Mouse (Mus musculus) midbrain, embryonic 16.5 days (tissue): ENCODE data around the gene C87436. TPM values are rescaled to one million over a fixed set of nuclear protein-coding genes. Genes with fewer than 3 reads are reported as not detected.
A peak's percentile ranks its signal among the peaks of the same experiment; 100 is the strongest.

Source experiments
- ATAC-seq: fragments of 200-750 bp; cut with Nextera tagmentation; 2 replicates; pipeline ENCODE4 v1.8.0; 2017; ENCODE audit warnings: moderate TSS enrichment
- H3K27ac ChIP-seq: fragments of 300-500 bp; sonication (generic); 2 replicates; pipeline ENCODE4 v1.5.1; 2014; ENCODE audit warnings: mild to moderate bottlenecking, low read length, mixed read lengths
- H3K27me3 ChIP-seq: fragments of 300-500 bp; sonication (generic); 2 replicates; pipeline ENCODE4 v1.6.1; 2014; ENCODE audit warnings: low read depth, low read length, mixed read lengths; ENCODE audit not compliant: control insufficient read depth, insufficient read depth
- H3K36me3 ChIP-seq: fragments of 300-500 bp; sonication (generic); 2 replicates; pipeline ENCODE4 v1.6.1; 2014; ENCODE audit warnings: mild to moderate bottlenecking, low read length, moderate library complexity, mixed read lengths; ENCODE audit not compliant: control insufficient read depth, insufficient read depth
- H3K4me1 ChIP-seq: fragments of 300-500 bp; sonication (generic); 2 replicates; pipeline ENCODE4 v1.6.1; 2014; ENCODE audit warnings: mild to moderate bottlenecking, low read length, mixed read lengths; ENCODE audit not compliant: control insufficient read depth, insufficient read depth
- H3K4me2 ChIP-seq: fragments of 300-500 bp; sonication (generic); 2 replicates; pipeline ENCODE4 v1.6.1; 2014; ENCODE audit warnings: mild to moderate bottlenecking, low read length, mixed read lengths
- H3K4me3 ChIP-seq: fragments of 300-500 bp; sonication (generic); 2 replicates; pipeline ENCODE4 v1.5.1; 2014; ENCODE audit warnings: low read depth, mild to moderate bottlenecking, low read length, moderate library complexity, mixed read lengths
- H3K9ac ChIP-seq: fragments of 300-500 bp; sonication (generic); 2 replicates; pipeline ENCODE4 v1.6.1; 2014; ENCODE audit warnings: low read depth, low read length, mixed read lengths
- H3K9me3 ChIP-seq: fragments of 300-500 bp; sonication (generic); replicated peaks from 2 replicates; pipeline ENCODE4 v1.6.1; 2014; ENCODE audit warnings: mild to moderate bottlenecking, low read length, mixed read lengths; ENCODE audit not compliant: control insufficient read depth, poor library complexity, severe bottlenecking
- WGBS: fragments of 180-500 bp; shearing (Covaris S2); extraction: QIAGEN DNeasy Blood & Tissue Kit; methylation state at CpG from one replicate; pipeline ENCODE4 v1.1.7; 2014; 5-methylcytosine and 5-hydroxymethylcytosine counted together
- polyA plus RNA-seq: library from polyadenylated mRNA; unstranded; fragments of >200 nt; fragmentation: Nextera tagmentation; extraction: Ambion mirVana; gene quantifications from 2 replicates; pipeline ENCODE4 v1.2.1, GENCODE M21; 2015

C87436 gene
- polyA plus RNA-seq, 1 experiment from 2014 or later: 24.1 TPM

DNA sequence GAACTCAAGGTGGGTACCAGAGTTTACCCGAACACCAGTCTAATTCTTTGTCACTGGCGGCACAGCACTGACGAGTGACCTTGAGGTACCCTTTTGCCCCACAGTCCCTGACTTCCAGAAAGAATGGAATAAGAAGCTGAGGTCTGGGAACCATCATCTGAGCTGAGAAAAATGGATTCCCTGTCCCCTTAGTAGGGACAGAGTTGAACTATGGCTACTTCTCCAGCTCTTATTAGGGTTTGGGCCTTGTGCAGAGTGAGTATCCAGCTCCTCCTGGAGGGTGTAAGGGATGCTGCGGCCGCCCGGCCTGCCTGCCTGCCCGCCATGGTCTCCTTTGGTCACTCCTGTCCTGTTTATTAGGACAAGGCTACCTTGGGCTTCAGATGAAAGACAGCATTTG, 34.9 kb downstream of the C87436 start:
- WGBS: 56% methylated on average over 7 of the region's 7 CpGs
- Histone ChIP-seq H3K4me2 (peak overlapping the region; percentile 59), H3K4me3 (peak overlapping the region; percentile 40), H3K9me3 (no peaks in the 10 kb centered on the region), H3K27me3 (no peaks in the 10 kb centered on the region), H3K27ac (peak overlapping the region; percentile 91), H3K9ac (peak overlapping the region; percentile 53), H3K36me3 (no peaks in the 10 kb centered on the region), H3K4me1 (peaks cover 16% of the 10 kb centered on the region)
- peak; percentile 34; the same call in 1 of the 2 replicates for ATAC-seq

DNA sequence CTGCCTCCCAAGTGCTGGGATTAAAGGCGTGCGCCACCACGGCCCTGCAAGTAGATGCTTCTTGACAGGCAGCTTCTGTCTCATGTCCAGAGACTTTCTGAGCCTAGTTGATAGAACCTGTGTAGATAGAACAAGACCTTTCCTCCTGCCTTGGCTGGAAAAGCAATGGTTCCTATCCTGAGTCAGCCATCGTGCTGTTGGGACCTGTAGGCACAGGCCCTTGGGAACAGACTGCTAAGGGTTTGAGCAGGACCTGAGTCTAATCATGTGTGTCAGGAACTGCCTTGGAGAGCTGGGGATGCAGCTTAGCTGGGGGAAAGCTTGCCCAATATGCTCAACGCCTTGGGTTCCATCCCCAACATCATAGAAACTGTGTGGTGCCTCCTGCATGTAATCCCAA, 35.9 kb downstream of the C87436 start:
- ATAC-seq: no peak

DNA sequence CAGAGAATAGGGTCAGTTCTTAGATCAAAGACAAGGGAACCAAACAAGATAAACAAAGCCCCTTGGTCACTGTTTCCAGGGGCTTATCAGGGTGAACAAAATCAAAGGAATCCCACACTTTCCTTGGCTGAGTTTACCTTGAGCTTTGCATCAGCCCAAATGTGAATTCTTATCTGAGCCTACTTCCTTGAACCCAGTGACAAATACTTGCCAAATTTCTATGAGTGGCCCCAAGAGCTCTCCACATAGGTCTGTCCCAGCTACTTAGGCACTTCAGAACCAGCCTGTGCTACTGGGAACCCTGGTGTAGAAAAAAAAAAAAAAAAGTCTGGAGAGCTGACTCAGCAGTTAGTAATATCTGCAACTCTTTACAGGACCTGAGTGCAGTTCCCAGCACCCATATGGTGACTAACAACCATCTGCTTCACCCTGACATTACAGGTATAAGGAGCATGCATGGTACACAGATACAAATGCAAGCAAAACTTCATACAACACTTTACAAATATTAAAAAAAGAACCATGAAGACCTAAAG, 36.5 kb downstream of the C87436 start:
- no peak for ATAC-seq
- Histone ChIP-seq H3K4me1 (peaks cover 16% of the 10 kb centered on the region), H3K9ac (no peak overlapping the region), H3K36me3 (no peaks in the 10 kb centered on the region), H3K27ac (no peak overlapping the region), H3K4me3 (no peak overlapping the region), H3K27me3 (no peaks in the 10 kb centered on the region), H3K4me2 (no peak overlapping the region), H3K9me3 (no peaks in the 10 kb centered on the region)

More for the DNA sequence above, 35.9 kb downstream of the C87436 start:
- no peak overlapping the region for H3K4me2 ChIP-seq
- no peak overlapping the region for H3K9ac ChIP-seq
- H3K4me1 ChIP-seq: peaks cover 16% of the 10 kb centered on the region
- WGBS: 98% methylated on average over 5 of the region's 5 CpGs
- H3K9me3 ChIP-seq: no peaks in the 10 kb centered on the region
- no peaks in the 10 kb centered on the region for H3K36me3 ChIP-seq
- no peak overlapping the region for H3K4me3 ChIP-seq
- H3K27ac ChIP-seq: no peak overlapping the region
- no peaks in the 10 kb centered on the region for H3K27me3 ChIP-seq

DNA sequence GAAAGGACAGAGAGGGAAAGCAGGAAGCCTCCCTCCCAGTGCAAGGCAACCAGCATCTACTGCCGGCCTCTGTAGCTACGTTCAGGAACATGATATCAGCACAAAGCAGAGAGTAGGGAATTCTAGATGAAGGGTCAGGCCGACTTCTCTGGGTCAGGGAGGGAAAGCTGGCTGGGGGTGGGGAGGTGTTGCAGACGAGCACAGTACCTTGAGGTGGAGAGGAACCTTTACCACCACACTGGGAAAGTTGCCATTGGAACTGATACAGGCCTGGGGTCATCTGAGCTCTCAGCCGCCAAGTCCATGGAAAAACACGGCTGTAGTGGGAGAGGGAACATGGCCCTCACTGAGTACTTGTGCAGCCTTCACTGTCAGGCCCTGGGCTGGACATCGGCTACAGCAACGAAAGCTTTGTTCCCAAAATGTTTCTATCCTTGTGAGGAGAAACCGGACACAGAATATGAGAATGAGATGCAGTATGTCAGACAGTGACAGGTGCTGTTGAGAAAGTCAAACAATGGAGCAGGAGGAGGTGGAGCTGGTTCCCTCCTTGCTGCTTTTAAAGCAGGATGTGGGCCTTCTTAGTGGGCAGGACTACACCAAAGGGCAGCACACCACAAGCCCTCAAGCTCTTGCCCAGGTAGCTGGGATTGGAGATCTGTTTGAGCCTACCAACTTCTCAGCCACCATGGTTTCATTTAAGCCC, 37.4 kb downstream of the C87436 start:
- Histone ChIP-seq H3K36me3 (no peaks in the 10 kb centered on the region), H3K4me3 (no peak overlapping the region), H3K9me3 (no peaks in the 10 kb centered on the region), H3K27me3 (no peaks in the 10 kb centered on the region), H3K27ac (no peak overlapping the region), H3K9ac (no peak overlapping the region), H3K4me1 (peaks cover 16% of the 10 kb centered on the region), H3K4me2 (no peak overlapping the region)
- whole genome bisulfite sequencing: 83% methylated on average over 9 of the region's 9 CpGs
- ATAC-seq: no peak

DNA sequence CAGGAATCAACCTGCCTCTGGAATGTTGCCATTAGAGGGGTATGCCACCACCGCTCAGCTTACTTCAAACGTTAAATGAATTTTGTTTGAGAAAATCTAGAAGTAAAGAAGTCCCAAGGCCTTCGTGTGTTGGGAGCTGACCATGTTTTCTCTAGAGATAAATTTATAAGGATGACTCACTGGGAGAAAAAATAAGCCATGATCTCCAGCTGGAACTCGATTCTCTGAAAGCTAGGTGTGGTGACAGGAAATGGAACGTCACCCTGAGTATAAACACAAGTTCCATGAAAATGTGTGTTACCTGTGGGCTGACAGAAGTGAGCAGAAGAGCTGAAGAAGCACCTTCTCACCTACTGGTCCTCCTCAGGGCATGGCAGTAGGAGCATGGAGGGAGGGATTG, 38.8 kb downstream of the C87436 start:
- no peak overlapping the region for H3K4me2 ChIP-seq
- 86% methylated on average over 5 of the region's 5 CpGs for WGBS
- H3K9ac ChIP-seq: no peak overlapping the region
- no peaks in the 10 kb centered on the region for H3K9me3 ChIP-seq
- no peaks in the 10 kb centered on the region for H3K27me3 ChIP-seq
- H3K4me3 ChIP-seq: no peak overlapping the region
- no peaks in the 10 kb centered on the region for H3K36me3 ChIP-seq
- peaks cover 11% of the 10 kb centered on the region; the same call in 1 of the 2 replicates for H3K4me1 ChIP-seq
- ATAC-seq: no peak
- no peak overlapping the region for H3K27ac ChIP-seq

DNA sequence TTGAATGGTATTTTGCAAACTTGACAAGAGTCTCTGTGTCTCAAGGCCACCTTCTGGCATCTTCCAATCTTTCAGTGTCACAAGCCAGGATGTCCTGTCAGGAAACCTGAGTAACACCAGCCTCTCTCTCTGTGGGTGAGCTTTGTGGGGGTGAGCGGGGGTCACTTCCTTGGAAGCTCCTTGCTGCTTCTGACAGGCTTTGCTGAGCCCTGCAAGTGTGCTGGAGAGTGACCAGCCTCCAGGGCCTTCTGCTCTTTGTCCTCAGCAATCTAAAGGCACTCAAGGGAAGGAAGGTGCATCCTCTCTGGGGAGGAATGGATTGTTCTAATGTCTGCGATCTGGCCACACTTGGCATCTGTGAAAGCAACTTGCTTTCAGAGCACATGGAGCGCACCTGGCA, 41.1 kb downstream of the C87436 start:
- H3K36me3 ChIP-seq: no peaks in the 10 kb centered on the region
- whole genome bisulfite sequencing: 83% methylated on average over 3 of the region's 3 CpGs
- no peaks in the 10 kb centered on the region for H3K9me3 ChIP-seq
- no peak overlapping the region for H3K9ac ChIP-seq
- no peak for ATAC-seq
- H3K27me3 ChIP-seq: no peaks in the 10 kb centered on the region
- no peak overlapping the region for H3K4me3 ChIP-seq
- no peaks in the 10 kb centered on the region; the same call in 1 of the 2 replicates for H3K4me1 ChIP-seq
- H3K4me2 ChIP-seq: no peak overlapping the region
- H3K27ac ChIP-seq: no peak overlapping the region

DNA sequence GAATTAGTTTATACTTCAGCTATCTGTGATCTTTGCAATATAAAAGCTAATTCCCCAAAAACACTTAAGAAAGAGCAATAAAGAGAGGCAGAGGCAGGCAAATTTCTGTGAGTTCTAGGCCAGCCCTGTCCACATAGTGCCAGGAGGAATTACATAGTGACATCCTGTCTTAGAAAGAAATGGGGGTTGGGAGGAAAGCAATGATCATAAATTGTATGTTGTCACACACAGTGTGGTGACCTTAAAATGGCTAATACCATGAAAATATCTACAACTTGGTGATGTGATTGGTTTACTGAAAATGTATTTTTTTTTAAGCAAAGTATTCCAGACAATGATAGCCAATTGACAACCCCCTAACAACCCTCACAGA, 41.6 kb downstream of the C87436 start:
- Histone ChIP-seq H3K4me1 (no peaks in the 10 kb centered on the region; the same call in 1 of the 2 replicates), H3K4me3 (no peak overlapping the region), H3K27ac (no peak overlapping the region; the same call in 1 of the 2 replicates), H3K36me3 (no peaks in the 10 kb centered on the region), H3K9ac (no peak overlapping the region), H3K9me3 (no peaks in the 10 kb centered on the region), H3K27me3 (no peaks in the 10 kb centered on the region), H3K4me2 (no peak overlapping the region)
- ATAC-seq: no peak

DNA sequence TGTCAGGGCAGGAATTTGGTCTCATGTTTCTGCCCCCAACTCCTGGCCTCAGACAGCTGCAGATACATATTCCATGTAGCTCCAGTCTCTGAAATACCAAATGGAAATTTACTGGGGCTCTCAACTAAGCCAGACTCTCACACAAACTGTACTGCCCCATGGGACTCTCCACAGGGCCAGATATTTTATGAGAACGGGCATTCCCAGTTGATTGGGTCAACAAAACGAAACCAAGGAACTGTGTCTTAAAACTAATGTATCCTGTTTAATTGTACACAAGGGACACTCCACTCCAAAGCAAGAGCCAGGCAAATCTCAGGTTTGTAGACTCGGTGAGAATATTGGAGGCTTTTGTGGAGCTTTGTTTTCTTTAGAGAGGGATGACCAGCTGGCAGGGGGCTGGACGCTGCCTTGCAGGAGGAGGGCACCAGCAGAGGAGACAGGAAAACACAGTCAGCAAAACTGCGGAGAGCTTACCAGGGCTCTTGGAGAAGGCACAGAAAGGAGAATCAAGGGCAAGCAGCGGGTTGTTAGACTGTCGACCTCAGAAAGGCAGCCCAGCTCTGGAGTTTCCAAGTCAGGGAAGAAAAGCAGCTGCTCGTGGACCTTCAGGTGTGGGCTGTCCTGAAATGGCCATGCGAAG, 42.1 kb downstream of the C87436 start:
- ATAC-seq: no peak
- no peak overlapping the region for H3K4me3 ChIP-seq
- H3K9ac ChIP-seq: 0 out of 2 replicates have a peak overlapping the region, but pooled peaks have one; percentile 30
- H3K4me1 ChIP-seq: no peaks in the 10 kb centered on the region; the same call in 1 of the 2 replicates
- H3K27ac ChIP-seq: peak overlapping the region; percentile 2
- H3K36me3 ChIP-seq: no peaks in the 10 kb centered on the region
- H3K27me3 ChIP-seq: no peaks in the 10 kb centered on the region
- no peak overlapping the region for H3K4me2 ChIP-seq
- WGBS: 41% methylated on average over 9 of the region's 9 CpGs
- no peaks in the 10 kb centered on the region for H3K9me3 ChIP-seq

DNA sequence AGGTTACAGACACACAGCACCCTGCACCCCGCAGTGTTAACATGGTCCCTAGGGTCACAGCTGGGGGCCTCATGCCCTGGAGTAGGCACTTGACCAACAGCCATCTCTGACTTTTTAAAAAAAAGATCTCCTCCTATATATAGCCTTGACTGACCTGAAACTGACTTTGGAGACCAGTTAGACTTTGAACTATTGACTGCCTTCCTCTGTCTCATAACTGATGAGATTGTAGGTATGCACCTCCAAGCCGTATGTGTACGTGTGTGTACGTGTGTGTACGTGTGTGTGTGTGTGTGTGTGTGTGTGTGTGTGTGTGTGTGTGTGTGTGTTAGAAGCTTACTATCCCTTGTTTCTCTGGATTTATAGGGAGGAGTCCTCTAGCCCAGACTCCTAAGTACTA, 43.7 kb downstream of the C87436 start:
- Histone ChIP-seq H3K27ac (no peak overlapping the region), H3K4me1 (peaks cover 1% of the 10 kb centered on the region), H3K9me3 (no peaks in the 10 kb centered on the region), H3K27me3 (no peaks in the 10 kb centered on the region), H3K36me3 (no peaks in the 10 kb centered on the region), H3K9ac (no peak overlapping the region), H3K4me3 (no peak overlapping the region), H3K4me2 (no peak overlapping the region)
- WGBS: 96% methylated on average over 5 of the region's 5 CpGs
- ATAC-seq: no peak
